Mouse (Mus musculus): ENCODE data around the gene Mxi1. TPM values are rescaled to one million over a fixed set of nuclear protein-coding genes. Genes with fewer than 3 reads are reported as not detected.
"Not testable (repeated sequence)": the region's sequence is repeated elsewhere in the genome, so short reads cannot be mapped to it uniquely, and the experiment has no call there.

Mxi1 gene
- total RNA-seq, 4 experiments from 2014 or later = 48.9 to 53.6 (median 51.5) TPM

- no peak for DNase-seq (ENCODE audit: low spot score in 2 of 2)
Observed at GRCm38 (mm10) chr19:53364551-53364950, 54.2 kb downstream of the Mxi1 start.

GRCm38 (mm10) chr19:53364963-53365362, 54.6 kb downstream of the Mxi1 start:
- peak in 1 of 2 experiments; percentile 51 for DNase-seq (ENCODE audit: low spot score in 2 of 2)

- DNase-seq (ENCODE audit: low spot score in 2 of 2) = no peak
Observed at GRCm38 (mm10) chr19:53366057-53366775, 55.9 kb downstream of the Mxi1 start.

- DNase-seq (ENCODE audit: low spot score in 2 of 2) = no peak
Observed at GRCm38 (mm10) chr19:53366881-53367280, 56.6 kb downstream of the Mxi1 start.

- peak; percentile 62 to 65 for DNase-seq (ENCODE audit: low spot score in 2 of 2)
Observed at GRCm38 (mm10) chr19:53369469-53370043, 59.2 kb downstream of the Mxi1 start.

GRCm38 (mm10) chr19:53370233-53370632, 59.9 kb downstream of the Mxi1 start:
- DNase-seq (ENCODE audit: low spot score in 2 of 2) = no peak

- no peak for DNase-seq (ENCODE audit: low spot score in 2 of 2)
Observed at GRCm38 (mm10) chr19:53371666-53372065, 61.3 kb downstream of the Mxi1 start, which contains the start of gene Gm10197. TSS of gene Gm10197 (minus strand) at chr19:53371766.

- DNase-seq (ENCODE audit: low spot score in 2 of 2) = no peak
Observed at GRCm38 (mm10) chr19:53373570-53373969, 63.3 kb downstream of the Mxi1 start.

- DNase-seq (ENCODE audit: low spot score in 2 of 2) = no peak
Observed at GRCm38 (mm10) chr19:53375299-53375698, 65.0 kb downstream of the Mxi1 start.

- DNase-seq (ENCODE audit: low spot score in 2 of 2) = no peak
Observed at GRCm38 (mm10) chr19:53375816-53376215, 65.5 kb downstream of the Mxi1 start.

- no peak for DNase-seq (ENCODE audit: low spot score in 2 of 2)
Observed at GRCm38 (mm10) chr19:53377652-53378051, 67.3 kb downstream of the Mxi1 start.

- no peak for DNase-seq (ENCODE audit: low spot score in 2 of 2)
Observed at GRCm38 (mm10) chr19:53378421-53378820, 68.1 kb downstream of the Mxi1 start.

- DNase-seq (ENCODE audit: low spot score in 2 of 2) = no peak
Observed at GRCm38 (mm10) chr19:53383336-53383735, 73.0 kb downstream of the Mxi1 start.

GRCm38 (mm10) chr19:53389417-53389816, 79.1 kb downstream of the Mxi1 start:
- DNase-seq (ENCODE audit: low spot score in 2 of 2) = no peak

- no peak for DNase-seq (ENCODE audit: low spot score in 2 of 2)
Observed at GRCm38 (mm10) chr19:53389851-53390431, 79.6 kb downstream of the Mxi1 start.

- DNase-seq (ENCODE audit: low spot score in 2 of 2) = peak; percentile 98 to 99
Observed at GRCm38 (mm10) chr19:53390495-53391007, 80.2 kb downstream of the Mxi1 start, which contains the start of gene Smndc1. TSS of gene Smndc1 (minus strand) at chr19:53390578.

GRCm38 (mm10) chr19:53391386-53391785, 81.1 kb downstream of the Mxi1 start:
- no peak for DNase-seq (ENCODE audit: low spot score in 2 of 2)

GRCm38 (mm10) chr19:53391787-53392186, 81.5 kb downstream of the Mxi1 start:
- no peak for DNase-seq (ENCODE audit: low spot score in 2 of 2)

- DNase-seq (ENCODE audit: low spot score in 2 of 2) = no peak
Observed at GRCm38 (mm10) chr19:53392781-53393343, 82.5 kb downstream of the Mxi1 start.

- no peak for DNase-seq (ENCODE audit: low spot score in 2 of 2)
Observed at GRCm38 (mm10) chr19:53393646-53394045, 83.3 kb downstream of the Mxi1 start.

- peak in 1 of 2 experiments; percentile 27 for DNase-seq (ENCODE audit: low spot score in 2 of 2)
Observed at GRCm38 (mm10) chr19:53394552-53394951, 84.2 kb downstream of the Mxi1 start.

- DNase-seq (ENCODE audit: low spot score in 2 of 2) = not testable (repeated sequence)
Observed at GRCm38 (mm10) chr19:53394956-53395355, 84.6 kb downstream of the Mxi1 start.

Data from gastrocnemius, adult 8-10 months (tissue).